Mouse (Mus musculus): ENCODE measurements around the gene Dusp7. TPM values are rescaled to one million over a fixed set of nuclear protein-coding genes. Genes with fewer than 3 reads are reported as not detected.

Dusp7 gene
- total and polyA plus RNA-seq, 2 experiments, result 1.8 to 10.1 TPM

DNA sequence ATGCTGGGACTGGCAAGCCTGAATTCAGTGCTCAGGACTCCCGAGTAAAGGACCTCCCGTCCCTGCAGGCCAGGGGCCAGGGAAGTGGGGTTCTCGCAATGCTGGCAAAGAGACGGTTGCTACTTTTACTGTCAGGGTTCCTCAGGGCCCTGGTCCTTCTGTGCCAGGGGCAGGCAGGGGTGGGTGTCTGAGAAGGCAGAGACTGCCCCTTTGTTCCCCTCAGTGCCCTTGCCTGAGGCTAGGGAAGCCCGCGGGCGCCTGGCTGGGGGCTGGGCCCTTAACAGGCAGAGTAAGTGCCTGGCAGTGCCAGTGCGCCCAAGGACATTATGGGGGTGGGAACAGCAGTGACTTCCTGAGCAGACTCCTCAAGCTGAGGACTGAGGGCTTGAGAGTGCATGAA lies 8.8 kb downstream of the Dusp7 start:
- Histone ChIP-seq H3K4me1 (ENCODE audit: control insufficient read depth, insufficient read depth, low read length) (0 out of 2 replicates have a peak, but pooled peaks cover 2% of the 10 kb centered on the region), H3K4me3 (ENCODE audit: insufficient read depth, low read depth, low read length) (no peak overlapping the region), H3K36me3 (ENCODE audit: control insufficient read depth, insufficient read depth, low read length) (0 out of 2 replicates have a peak, but pooled peaks cover 5% of the 10 kb centered on the region), H3K27me3 (ENCODE audit: control insufficient read depth, insufficient read depth, low read length) (no peaks in the 10 kb centered on the region), H3K79me2 (ENCODE audit: control insufficient read depth, insufficient read depth, low read length) (no peaks in the 10 kb centered on the region), H3K9ac (ENCODE audit: low read depth, low read length) (no peak overlapping the region), H3K27ac (replicated peaks; ENCODE audit: insufficient read depth, low read depth, low read length) (no peak overlapping the region)
- no peak for DNase-seq (ENCODE audit: extremely low read depth, low read depth, low spot score)
- TF ChIP-seq POLR2A (IDR thresholded peaks at IDR 0.05; ENCODE audit: extremely low read depth, insufficient read depth, low read length), result no peak
- WGBS, result 90% methylated on average over 8 of the region's 8 CpGs

GRCm38 (mm10) chr9:106378045-106378444 lies 9.6 kb downstream of the Dusp7 start:
- H3K27ac ChIP-seq (replicated peaks; ENCODE audit: insufficient read depth, low read depth, low read length), result no peak overlapping the region
- TF ChIP-seq CTCF (IDR thresholded peaks at IDR 0.05; ENCODE audit: low read depth, low read length) (no peak), POLR2A (IDR thresholded peaks at IDR 0.05; ENCODE audit: extremely low read depth, insufficient read depth, low read length) (no peak)
- H3K27me3 ChIP-seq (ENCODE audit: control insufficient read depth, insufficient read depth, low read length), result no peaks in the 10 kb centered on the region
- H3K79me2 ChIP-seq (ENCODE audit: control insufficient read depth, insufficient read depth, low read length), result no peaks in the 10 kb centered on the region
- 0 out of 2 replicates have a peak, but pooled peaks cover 5% of the 10 kb centered on the region for H3K36me3 ChIP-seq (ENCODE audit: control insufficient read depth, insufficient read depth, low read length)
- 85% methylated on average over 3 of the region's 3 CpGs for WGBS
- no peak overlapping the region for H3K9ac ChIP-seq (ENCODE audit: low read depth, low read length)
- DNase-seq (ENCODE audit: extremely low read depth, low read depth, low spot score), result no peak
- no peak overlapping the region for H3K4me3 ChIP-seq (ENCODE audit: insufficient read depth, low read depth, low read length)
- H3K4me1 ChIP-seq (ENCODE audit: control insufficient read depth, insufficient read depth, low read length), result no peaks in the 10 kb centered on the region

- 82% methylated on average over 9 of the region's 9 CpGs for WGBS
- H3K27ac ChIP-seq (replicated peaks; ENCODE audit: insufficient read depth, low read depth, low read length), result no peak overlapping the region
- 0 out of 2 replicates have a peak, but pooled peaks cover 3% of the 10 kb centered on the region for H3K36me3 ChIP-seq (ENCODE audit: control insufficient read depth, insufficient read depth, low read length)
- no peak overlapping the region for H3K4me3 ChIP-seq (ENCODE audit: insufficient read depth, low read depth, low read length)
- no peaks in the 10 kb centered on the region for H3K4me1 ChIP-seq (ENCODE audit: control insufficient read depth, insufficient read depth, low read length)
- DNase-seq (ENCODE audit: extremely low read depth, low read depth, low spot score), result no peak
- H3K27me3 ChIP-seq (ENCODE audit: control insufficient read depth, insufficient read depth, low read length), result no peaks in the 10 kb centered on the region
- TF ChIP-seq CTCF (IDR thresholded peaks at IDR 0.05; ENCODE audit: low read depth, low read length) (no peak), POLR2A (IDR thresholded peaks at IDR 0.05; ENCODE audit: extremely low read depth, insufficient read depth, low read length) (no peak)
- H3K79me2 ChIP-seq (ENCODE audit: control insufficient read depth, insufficient read depth, low read length), result no peaks in the 10 kb centered on the region
- H3K9ac ChIP-seq (ENCODE audit: low read depth, low read length), result no peak overlapping the region
These were observed 10.3 kb downstream of the Dusp7 start for GRCm38 (mm10) chr9:106378753-106379152.

- Histone ChIP-seq H3K27me3 (ENCODE audit: control insufficient read depth, insufficient read depth, low read length) (no peaks in the 10 kb centered on the region), H3K4me1 (ENCODE audit: control insufficient read depth, insufficient read depth, low read length) (no peaks in the 10 kb centered on the region), H3K27ac (replicated peaks; ENCODE audit: insufficient read depth, low read depth, low read length) (no peak overlapping the region), H3K79me2 (ENCODE audit: control insufficient read depth, insufficient read depth, low read length) (no peaks in the 10 kb centered on the region), H3K36me3 (ENCODE audit: control insufficient read depth, insufficient read depth, low read length) (no peaks in the 10 kb centered on the region), H3K4me3 (ENCODE audit: insufficient read depth, low read depth, low read length) (no peak overlapping the region), H3K9ac (ENCODE audit: low read depth, low read length) (no peak overlapping the region)
- no peak for DNase-seq (ENCODE audit: extremely low read depth, low read depth, low spot score)
- no peak for TF ChIP-seq CTCF (IDR thresholded peaks at IDR 0.05; ENCODE audit: low read depth, low read length)
- TF ChIP-seq POLR2A (IDR thresholded peaks at IDR 0.05; ENCODE audit: extremely low read depth, insufficient read depth, low read length), result no peak
- WGBS, result 79% methylated on average over 12 of the region's 12 CpGs
These were observed 17.9 kb downstream of the Dusp7 start for GRCm38 (mm10) chr9:106386181-106386864.

DNA sequence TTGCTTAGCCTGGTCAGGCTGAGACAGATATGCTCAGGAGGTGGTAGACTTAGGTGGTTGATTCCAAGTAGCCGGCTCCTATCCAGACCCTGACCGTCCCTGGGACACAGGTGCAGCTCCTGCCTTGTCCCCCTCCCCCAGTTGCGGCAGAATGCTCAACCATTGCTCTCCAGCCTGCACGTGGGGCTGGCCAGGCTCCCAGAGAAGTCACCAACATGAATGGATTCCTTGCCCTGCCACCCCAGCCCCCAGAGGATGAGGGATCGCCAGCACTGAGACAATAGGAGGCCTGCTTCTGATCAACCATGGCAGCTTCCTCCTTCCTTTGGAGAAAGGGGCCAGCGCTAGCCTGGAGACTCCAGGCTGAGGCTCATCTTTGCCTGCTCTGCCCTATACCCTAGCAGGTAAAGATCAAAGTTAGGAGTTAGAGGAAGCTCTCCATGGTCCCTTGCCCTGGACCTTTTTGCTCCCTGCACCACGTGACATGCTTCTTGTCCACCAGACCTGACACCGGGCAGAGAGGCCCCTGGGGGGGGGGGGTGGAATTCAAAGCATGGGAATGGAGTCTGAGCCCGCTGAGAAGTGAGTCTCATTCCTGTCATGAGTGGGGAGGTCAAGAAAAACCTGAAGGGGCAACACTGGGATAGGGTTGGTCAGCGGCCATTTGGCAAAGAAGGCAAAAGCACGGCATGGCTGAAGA lies 24.5 kb downstream of the Dusp7 start:
- DNase-seq (ENCODE audit: extremely low read depth, low read depth, low spot score), result no peak
- Histone ChIP-seq H3K4me1 (ENCODE audit: control insufficient read depth, insufficient read depth, low read length) (no peaks in the 10 kb centered on the region), H3K36me3 (ENCODE audit: control insufficient read depth, insufficient read depth, low read length) (no peaks in the 10 kb centered on the region), H3K27me3 (ENCODE audit: control insufficient read depth, insufficient read depth, low read length) (no peaks in the 10 kb centered on the region), H3K4me3 (ENCODE audit: insufficient read depth, low read depth, low read length) (no peak overlapping the region), H3K27ac (replicated peaks; ENCODE audit: insufficient read depth, low read depth, low read length) (no peak overlapping the region), H3K79me2 (ENCODE audit: control insufficient read depth, insufficient read depth, low read length) (no peaks in the 10 kb centered on the region), H3K9ac (ENCODE audit: low read depth, low read length) (no peak overlapping the region)
- TF ChIP-seq CTCF (IDR thresholded peaks at IDR 0.05; ENCODE audit: low read depth, low read length) (no peak), POLR2A (IDR thresholded peaks at IDR 0.05; ENCODE audit: extremely low read depth, insufficient read depth, low read length) (no peak)
- 83% methylated on average over 11 of the region's 11 CpGs for WGBS

- Histone ChIP-seq H3K79me2 (ENCODE audit: control insufficient read depth, insufficient read depth, low read length) (no peaks in the 10 kb centered on the region), H3K9ac (ENCODE audit: low read depth, low read length) (no peak overlapping the region), H3K4me1 (ENCODE audit: control insufficient read depth, insufficient read depth, low read length) (peaks cover 3% of the 10 kb centered on the region; the same call in 1 of the 2 replicates), H3K36me3 (ENCODE audit: control insufficient read depth, insufficient read depth, low read length) (no peaks in the 10 kb centered on the region), H3K4me3 (ENCODE audit: insufficient read depth, low read depth, low read length) (no peak overlapping the region), H3K27ac (replicated peaks; ENCODE audit: insufficient read depth, low read depth, low read length) (no peak overlapping the region), H3K27me3 (ENCODE audit: control insufficient read depth, insufficient read depth, low read length) (no peaks in the 10 kb centered on the region)
- 87% methylated on average over 8 of the region's 8 CpGs for WGBS
- TF ChIP-seq CTCF (IDR thresholded peaks at IDR 0.05; ENCODE audit: low read depth, low read length) (no peak), POLR2A (IDR thresholded peaks at IDR 0.05; ENCODE audit: extremely low read depth, insufficient read depth, low read length) (no peak)
- DNase-seq (ENCODE audit: extremely low read depth, low read depth, low spot score), result no peak
These were observed 25.1 kb downstream of the Dusp7 start for GRCm38 (mm10) chr9:106393548-106393947.

All from liver, adult 2 months (tissue).